Mouse (Mus musculus) heart, postnatal 0 days (tissue): ENCODE measurements around the gene Sephs2.

Source experiments
- CTCF ChIP-seq: IDR thresholded peaks from 2 replicates; pipeline ENCODE4 v1.5.1; 2016; ENCODE audit warnings: antibody characterized with exemption, control low read depth, low read depth
- EP300 ChIP-seq: IDR thresholded peaks from 2 replicates; pipeline ENCODE4 v1.6.1; 2016; ENCODE audit warnings: antibody characterized with exemption, low read depth

DNA sequence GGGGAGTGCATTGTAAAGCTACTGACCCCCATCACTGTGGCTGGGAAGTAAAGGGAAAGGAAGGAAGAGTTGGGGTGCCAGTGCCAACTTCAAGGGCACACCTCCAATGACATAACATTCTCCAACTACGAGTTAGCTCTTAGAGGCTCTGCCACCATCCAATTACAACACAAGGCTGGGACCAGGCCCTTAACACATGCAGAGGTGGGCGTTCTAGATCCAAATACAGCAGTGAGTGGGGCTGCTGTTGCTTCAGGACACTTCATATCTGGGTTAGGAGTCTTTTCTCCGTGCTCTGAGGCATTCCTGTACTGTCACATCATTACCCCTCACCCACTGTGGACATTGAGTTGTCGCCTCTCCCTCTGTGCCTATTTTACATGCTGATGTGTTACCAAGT, 47.3 kb upstream of the Sephs2 start:
- TF ChIP-seq CTCF (no peak), EP300 (no peak)
